Mouse (Mus musculus) frontal cortex, postnatal 14 days (tissue): ENCODE measurements around the gene Chek2.

Experiments used
- DNase-seq, 2 experiments: peaks; one replicate each; pipeline ENCODE4 v3.0.0; 2022; ENCODE audit warnings: low spot score in 2 of 2

The Chek2 gene

DNA sequence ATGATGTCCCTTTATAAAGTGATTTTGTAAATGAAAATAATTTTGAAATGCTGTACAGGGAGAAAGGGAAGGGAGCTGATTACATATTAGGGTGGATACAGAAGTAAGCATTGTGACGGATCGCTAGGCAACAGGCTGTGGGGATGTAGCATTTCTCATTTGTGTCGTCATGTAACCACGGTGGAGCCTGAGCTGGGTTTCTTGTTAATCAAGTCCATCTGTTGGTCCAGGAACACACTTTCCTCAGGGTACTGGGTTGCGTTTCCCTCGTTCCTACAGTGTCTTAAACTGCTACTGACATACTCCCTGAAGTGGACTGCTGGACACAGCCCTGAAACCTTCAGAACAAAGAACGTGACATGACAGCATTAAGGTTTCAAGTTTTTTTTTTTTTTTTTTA, 58.4 kb downstream of the Chek2 start:
- DNase-seq = no peak

DNA sequence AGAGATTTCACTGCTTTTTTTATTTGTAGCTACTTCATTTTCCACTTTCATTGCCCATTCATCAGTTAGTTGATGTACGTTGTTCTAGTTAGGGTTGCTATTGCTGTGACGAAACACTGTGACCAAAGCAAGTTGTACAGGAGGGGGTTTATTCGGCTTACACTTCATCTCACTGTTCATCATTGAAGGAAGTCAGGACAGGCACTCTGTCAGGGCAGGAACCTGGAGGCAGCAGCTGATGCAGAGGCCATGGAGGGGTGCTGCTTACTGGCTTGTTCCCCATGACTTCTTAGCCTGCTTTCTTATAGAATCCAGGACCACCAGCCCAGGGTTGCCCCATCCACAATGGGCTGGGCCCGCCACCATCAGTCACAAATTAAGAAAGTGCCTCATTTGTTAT, 59.0 kb downstream of the Chek2 start:
- no peak for DNase-seq

DNA sequence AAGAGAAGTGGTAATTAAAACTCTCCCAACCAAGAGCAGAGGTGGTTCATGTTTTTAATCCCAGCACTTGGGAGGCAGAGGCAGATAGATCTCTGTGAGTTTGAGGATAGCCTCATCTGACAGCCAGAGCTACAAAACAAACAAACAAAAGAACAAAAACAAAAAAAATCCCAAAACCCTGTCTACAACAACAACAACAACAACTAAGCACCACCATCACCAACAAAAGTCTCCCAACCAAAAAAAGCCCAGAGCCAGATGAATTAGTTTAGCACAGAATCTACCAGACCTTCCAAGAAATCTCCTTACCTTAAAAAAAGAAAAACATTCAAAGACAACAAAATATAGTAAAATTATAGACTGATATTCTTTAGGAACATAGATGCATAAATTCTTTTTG, 60.6 kb downstream of the Chek2 start:
- DNase-seq = no peak

DNA sequence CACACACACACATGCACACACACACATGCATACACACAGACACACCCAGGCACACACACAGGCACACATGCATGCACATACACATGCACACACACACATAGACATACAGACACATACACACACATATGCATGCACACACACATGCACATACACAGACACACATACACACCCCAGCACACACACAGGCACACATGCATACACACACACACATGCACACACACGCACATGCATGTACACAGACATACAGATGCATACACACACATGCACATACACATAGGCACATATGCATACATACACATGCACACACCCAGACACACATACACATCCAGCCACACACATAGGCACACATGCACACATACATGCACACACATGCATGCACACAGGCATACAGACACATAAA, 66.9 kb downstream of the Chek2 start:
- no peak for DNase-seq

DNA sequence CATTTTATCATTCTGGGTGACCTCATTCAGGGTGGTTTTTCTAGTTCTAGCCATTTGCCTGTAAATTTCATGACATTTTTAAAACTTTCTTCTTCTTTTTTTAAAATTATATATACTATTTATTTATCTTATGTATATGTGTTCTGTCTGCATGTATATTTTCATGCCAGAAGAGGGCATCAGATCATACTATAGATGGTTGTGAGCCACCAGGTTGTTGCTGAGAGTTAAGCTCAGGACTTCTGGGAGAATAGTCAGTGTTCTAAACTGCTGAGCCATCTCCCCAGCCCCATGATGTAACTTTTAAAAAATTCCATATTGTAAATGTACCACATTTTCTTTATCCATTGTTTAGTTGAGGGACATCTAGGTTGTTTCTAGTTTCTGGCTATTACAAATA, 69.1 kb downstream of the Chek2 start:
- DNase-seq = no peak

DNA sequence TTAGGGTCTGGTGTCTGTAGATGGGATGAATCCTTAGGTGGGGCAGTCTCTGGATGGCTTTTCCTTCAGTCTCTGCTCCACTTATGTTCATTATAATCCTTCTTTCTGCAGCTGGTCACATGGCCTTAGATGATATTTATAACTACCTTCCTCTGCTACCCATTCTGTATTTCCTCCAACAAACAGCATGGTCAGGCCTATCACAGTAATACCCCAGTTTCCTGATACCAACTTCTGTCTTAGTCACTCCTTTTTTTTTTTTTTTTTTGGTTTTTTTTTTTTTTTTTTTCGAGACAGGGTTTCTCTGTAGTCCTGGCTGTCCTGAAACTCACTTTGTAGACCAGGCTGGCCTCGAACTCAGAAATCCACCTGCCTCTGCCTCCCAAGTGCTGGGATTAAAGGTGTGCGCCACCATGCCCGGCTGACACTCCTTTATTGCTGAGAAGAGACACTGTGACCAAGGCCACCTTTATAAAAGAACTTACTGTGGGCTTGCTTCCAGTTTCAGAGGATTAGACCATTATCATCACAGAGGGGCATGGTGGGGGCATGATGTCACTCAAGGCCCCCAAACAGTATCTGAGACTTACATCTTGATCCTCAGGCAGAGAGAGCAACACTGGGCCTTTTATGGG, 70.3 kb downstream of the Chek2 start:
- no peak for DNase-seq

DNA sequence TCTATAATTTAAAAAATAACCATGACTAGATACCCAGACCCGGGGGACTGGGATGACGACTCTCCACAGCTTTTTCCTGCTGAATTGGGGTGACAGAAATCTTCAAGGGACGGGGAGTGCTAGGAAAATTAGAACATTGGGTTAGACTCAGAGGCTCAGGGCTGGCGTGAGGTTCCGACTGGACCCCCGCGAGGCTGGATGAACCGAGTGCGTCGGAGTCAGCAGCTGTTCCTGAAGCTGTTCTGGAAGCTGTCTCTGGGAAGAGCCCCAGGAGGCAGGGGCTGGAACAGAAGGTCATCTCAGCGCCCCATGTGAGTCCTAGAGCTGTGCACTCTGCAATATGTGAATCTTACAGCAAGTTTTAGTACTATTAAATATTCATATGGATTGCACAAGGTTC, 75.1 kb downstream of the Chek2 start:
- no peak for DNase-seq

DNA sequence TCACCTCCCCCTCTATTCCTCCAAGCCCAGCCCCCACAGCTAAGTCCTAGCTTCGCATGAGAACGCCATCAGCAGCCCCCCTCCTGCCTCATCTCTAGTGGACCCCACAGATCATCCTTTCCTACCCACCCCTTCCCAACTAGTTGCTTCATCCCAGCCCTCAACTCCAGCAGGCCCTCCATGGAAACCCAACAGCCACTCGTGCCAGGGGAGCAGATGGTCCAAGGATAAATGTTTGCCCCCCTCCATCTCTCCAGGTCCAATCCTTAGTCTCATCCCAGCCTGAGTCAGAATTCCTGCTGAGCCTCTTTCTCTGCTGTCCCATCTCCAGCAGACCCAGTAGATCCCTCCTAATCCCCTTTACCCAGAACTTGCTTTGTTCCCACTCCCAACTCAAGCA, 76.5 kb downstream of the Chek2 start:
- no peak for DNase-seq

DNA sequence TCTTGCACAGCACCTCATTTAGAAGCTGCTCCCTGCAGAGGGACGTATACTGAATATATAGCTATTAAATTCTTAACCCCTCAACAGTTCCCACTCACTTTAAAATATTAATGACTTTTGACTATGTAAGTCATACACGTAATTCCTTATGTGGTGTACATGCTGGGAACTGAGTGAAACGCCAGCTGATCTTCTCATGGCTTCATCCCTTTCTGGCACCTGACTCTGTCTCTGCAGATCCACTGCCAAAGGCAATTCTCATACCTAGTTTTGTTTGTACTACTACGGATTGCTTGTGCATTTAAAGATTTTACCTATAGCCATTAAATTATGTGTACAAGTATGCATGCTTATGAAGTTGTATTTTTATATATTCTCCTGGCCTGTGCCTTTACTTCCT, 79.8 kb downstream of the Chek2 start:
- DNase-seq = no peak

DNA sequence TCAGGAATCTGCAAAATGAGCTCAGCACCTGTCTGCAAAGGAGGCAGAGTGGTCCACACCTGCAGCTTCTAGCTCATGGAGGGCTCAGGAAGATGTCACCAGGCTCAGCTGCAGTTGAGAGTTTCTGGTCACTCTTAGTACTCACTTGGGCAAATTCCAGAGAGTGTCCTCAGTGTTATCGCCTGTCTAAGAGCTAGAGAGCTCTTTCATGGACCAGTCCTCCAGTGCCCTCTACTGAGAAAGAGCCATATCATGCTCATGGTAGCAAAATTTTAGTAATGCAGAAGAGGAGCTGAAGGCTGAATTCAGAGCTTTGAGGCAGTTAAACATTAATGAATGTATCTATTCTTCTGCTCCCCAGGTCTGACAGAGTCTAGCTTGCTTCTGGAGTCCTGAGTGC, 83.6 kb downstream of the Chek2 start:
- DNase-seq = no peak
